Mouse (Mus musculus) MEL (cell line): ENCODE data around the gene Myct1. TPM values are rescaled to one million over a fixed set of nuclear protein-coding genes. Genes with fewer than 3 reads are reported as not detected.

Source experiments
- DNase-seq: peaks from one replicate; pipeline ENCODE4 v3.0.0; 2011; ENCODE audit warnings: low read depth, low spot score
- H3K27ac ChIP-seq: 2 replicates; pipeline ENCODE4 v1.5.1; 2012; ENCODE audit warnings: low read depth, mild to moderate bottlenecking, control low read depth, low read length, moderate library complexity; ENCODE audit not compliant: control insufficient read depth
- H3K27me3 ChIP-seq, 2 experiments: fragments of 150-350 bp in 1 of 2; sonication (generic) in 1 of 2; 2 replicates each; pipeline ENCODE4 v1.6.1; 2012; ENCODE audit warnings: low read length in 2 of 2, mild to moderate bottlenecking in 2 of 2, improper control_type of control experiment in 1 of 2, moderate library complexity in 1 of 2; ENCODE audit not compliant: insufficient read depth in 2 of 2, control insufficient read depth in 1 of 2
- H3K36me3 ChIP-seq, 2 experiments: 2 replicates each; pipeline ENCODE4 v1.6.1; 2012 to 2014; ENCODE audit warnings: low read length in 2 of 2, improper control_type of control experiment in 1 of 2, inconsistent platforms in 1 of 2, mild to moderate bottlenecking in 1 of 2; ENCODE audit not compliant: insufficient read depth in 2 of 2, control insufficient read depth in 1 of 2
- H3K4me1 ChIP-seq, 2 experiments: fragments of 150-350 bp in 1 of 2; sonication (generic) in 1 of 2; 2 replicates each; pipeline ENCODE4 v1.6.1; 2012; ENCODE audit warnings: low read length in 2 of 2, improper control_type of control experiment in 1 of 2, mild to moderate bottlenecking in 1 of 2; ENCODE audit not compliant: insufficient read depth in 2 of 2, control insufficient read depth in 1 of 2
- H3K4me3 ChIP-seq, 2 experiments: fragments of 150-350 bp in 1 of 2; sonication (generic) in 1 of 2; 2 replicates each; pipeline ENCODE4 v1.5.1; 2012; ENCODE audit warnings: low read depth in 2 of 2, low read length in 2 of 2, mild to moderate bottlenecking in 2 of 2, moderate library complexity in 2 of 2, control low read depth in 1 of 2, improper control_type of control experiment in 1 of 2; ENCODE audit not compliant: control insufficient read depth in 1 of 2, insufficient read depth in 1 of 2
- H3K79me2 ChIP-seq: 2 replicates; pipeline ENCODE4 v1.6.1; 2012; ENCODE audit warnings: mild to moderate bottlenecking, low read length, moderate library complexity; ENCODE audit not compliant: control insufficient read depth, poor library complexity, insufficient read depth
- H3K9ac ChIP-seq: 2 replicates; pipeline ENCODE4 v1.6.1; 2012; ENCODE audit warnings: low read depth, mild to moderate bottlenecking, control low read depth, low read length, moderate library complexity; ENCODE audit not compliant: control insufficient read depth, poor library complexity, severe bottlenecking
- H3K9me3 ChIP-seq: fragments of 150-350 bp; sonication (generic); replicated peaks from 2 replicates; pipeline ENCODE4 v1.6.1; 2012; ENCODE audit warnings: mild to moderate bottlenecking, low read length, improper control_type of control experiment, moderate library complexity; ENCODE audit not compliant: insufficient read depth
- BHLHE40 ChIP-seq: IDR thresholded peaks from 2 replicates; pipeline ENCODE4 v1.6.1; 2012; ENCODE audit warnings: low read depth, mild to moderate bottlenecking, inconsistent platforms, low read length, improper control_type of control experiment, borderline replicate concordance
- E2F4 ChIP-seq: IDR thresholded peaks from 2 replicates; pipeline ENCODE4 v1.6.1; 2011; ENCODE audit warnings: low read depth, low read length, improper control_type of control experiment, borderline replicate concordance
- ELF1 ChIP-seq: IDR thresholded peaks from 2 replicates; pipeline ENCODE4 v1.6.1; 2014; ENCODE audit warnings: low read depth, mild to moderate bottlenecking, inconsistent platforms, low read length, improper control_type of control experiment, moderate library complexity
- EP300 ChIP-seq, 2 experiments: IDR thresholded peaks; 2 replicates each; pipeline ENCODE4 v1.6.1; 2011; ENCODE audit warnings: improper control_type of control experiment in 2 of 2, low read length in 2 of 2, low read depth in 1 of 2, mild to moderate bottlenecking in 1 of 2
- GABPA ChIP-seq: IDR thresholded peaks from 2 replicates; pipeline ENCODE4 v1.6.1; 2012; ENCODE audit warnings: low read depth, mild to moderate bottlenecking, inconsistent platforms, low read length, improper control_type of control experiment, moderate library complexity
- GATA1 ChIP-seq: IDR thresholded peaks from 2 replicates; pipeline ENCODE4 v1.6.1; 2011; ENCODE audit warnings: low read depth, low read length, improper control_type of control experiment
- JUND ChIP-seq: IDR thresholded peaks from 2 replicates; pipeline ENCODE4 v1.6.1; 2011; ENCODE audit warnings: low read depth, mild to moderate bottlenecking, improper control_type of control experiment, low read length
- KAT2A ChIP-seq: conservative IDR thresholded peaks from 2 replicates; pipeline ENCODE4 v1.6.1; 2012; ENCODE audit warnings: low read depth, low read length, improper control_type of control experiment, inconsistent platforms
- MAX ChIP-seq: IDR thresholded peaks from 2 replicates; pipeline ENCODE4 v1.6.1; 2011; ENCODE audit warnings: low read length, improper control_type of control experiment
- MAZ ChIP-seq: IDR thresholded peaks from 2 replicates; pipeline ENCODE4 v1.6.1; 2012; ENCODE audit warnings: low read depth, mild to moderate bottlenecking, inconsistent platforms, low read length, improper control_type of control experiment
- MXI1 ChIP-seq: IDR thresholded peaks from 2 replicates; pipeline ENCODE4 v1.6.1; 2011; ENCODE audit warnings: mild to moderate bottlenecking, low read depth, low read length, improper control_type of control experiment
- MYB ChIP-seq: IDR thresholded peaks from 2 replicates; pipeline ENCODE4 v1.6.1; 2011; ENCODE audit warnings: mild to moderate bottlenecking, low read depth, low read length, improper control_type of control experiment
- NELFE ChIP-seq: IDR thresholded peaks from 2 replicates; pipeline ENCODE4 v1.6.1; 2011; ENCODE audit warnings: low read depth, low read length, improper control_type of control experiment
- NRF1 ChIP-seq: IDR thresholded peaks from 2 replicates; pipeline ENCODE4 v1.6.1; 2014; ENCODE audit warnings: low read depth, mild to moderate bottlenecking, inconsistent platforms, low read length, improper control_type of control experiment, moderate library complexity; ENCODE audit not compliant: poor library complexity, insufficient read depth, severe bottlenecking
- POLR2A ChIP-seq, 2 experiments: IDR thresholded peaks; 2 replicates each; pipeline ENCODE4 v1.6.1; 2011 to 2012; ENCODE audit warnings: low read length in 2 of 2, mild to moderate bottlenecking in 2 of 2, control low read depth in 1 of 2, improper control_type of control experiment in 1 of 2, low read depth in 1 of 2, moderate library complexity in 1 of 2; ENCODE audit not compliant: control insufficient read depth in 1 of 2, insufficient read depth in 1 of 2, poor library complexity in 1 of 2
- RCOR1 ChIP-seq: IDR thresholded peaks from 2 replicates; pipeline ENCODE4 v1.6.1; 2012; ENCODE audit warnings: low read depth, mild to moderate bottlenecking, inconsistent platforms, low read length, improper control_type of control experiment
- SIN3A ChIP-seq: IDR thresholded peaks from 2 replicates; pipeline ENCODE4 v1.6.1; 2012; ENCODE audit warnings: low read length, improper control_type of control experiment, inconsistent platforms
- SMC3 ChIP-seq: IDR thresholded peaks from 2 replicates; pipeline ENCODE4 v1.6.1; 2011; ENCODE audit warnings: low read depth, low read length, improper control_type of control experiment
- TBP ChIP-seq: IDR thresholded peaks from 2 replicates; pipeline ENCODE4 v1.8.0; 2011; ENCODE audit warnings: low read depth, low read length, improper control_type of control experiment
- ZMIZ1 ChIP-seq: IDR thresholded peaks from 2 replicates; pipeline ENCODE4 v1.6.1; 2012; ENCODE audit warnings: low read depth, mild to moderate bottlenecking, inconsistent platforms, low read length, improper control_type of control experiment, moderate library complexity
- ZNF384 ChIP-seq: IDR thresholded peaks from 2 replicates; pipeline ENCODE4 v1.6.1; 2012; ENCODE audit warnings: low read depth, mild to moderate bottlenecking, inconsistent platforms, low read length, improper control_type of control experiment
- polyA plus RNA-seq, 2 experiments: library from polyadenylated mRNA; stranded (reverse) in 1 of 2; unstranded in 1 of 2; fragments of >175 nt in 1 of 2; fragments of >200 nt in 1 of 2; gene quantifications; 2 replicates each; pipeline versions ENCODE4 v1.2.1 to v1.2.4; 2012; ENCODE audit warnings: low replicate concordance in 2 of 2, low read depth in 1 of 2; ENCODE audit not compliant: insufficient read length in 2 of 2, insufficient read depth in 1 of 2, missing spikeins in 1 of 2
- total RNA-seq: library from RNA; depleted of rRNA; stranded (reverse); fragments of 300-350 nt; gene quantifications from 2 replicates; pipeline ENCODE4 v1.2.3, GENCODE M21; 2012

Myct1 gene
- total and polyA plus RNA-seq, 3 experiments, result 0.24 TPM; not detected in 2

GRCm38 (mm10) chr10:5591996-5592395 is 1.6 kb upstream of the Myct1 start:
- H3K27me3 ChIP-seq, result no peaks in the 10 kb centered on the region; a peak in 1 of 4 replicates
- H3K4me3 ChIP-seq, result no peak overlapping the region
- H3K9me3 ChIP-seq, result no peaks in the 10 kb centered on the region
- H3K4me1 ChIP-seq, result peaks cover 0 to 8% of the 10 kb centered on the region in 2 experiments; a peak in 2 of 4 replicates
- H3K36me3 ChIP-seq, result peaks cover 0 to 3% of the 10 kb centered on the region in 2 experiments; a peak in 2 of 4 replicates
- no peak for DNase-seq
- no peak overlapping the region for H3K27ac ChIP-seq
- TF ChIP-seq BHLHE40 (no peak), GABPA (no peak), ZNF384 (no peak), JUND (no peak), RCOR1 (no peak), ELF1 (no peak), MAZ (no peak), E2F4 (no peak), MXI1 (no peak), NELFE (no peak)
- TF ChIP-seq, all 39 proteins: peak for 0
- H3K9ac ChIP-seq, result no peak overlapping the region
- H3K79me2 ChIP-seq, result no peaks in the 10 kb centered on the region

DNA sequence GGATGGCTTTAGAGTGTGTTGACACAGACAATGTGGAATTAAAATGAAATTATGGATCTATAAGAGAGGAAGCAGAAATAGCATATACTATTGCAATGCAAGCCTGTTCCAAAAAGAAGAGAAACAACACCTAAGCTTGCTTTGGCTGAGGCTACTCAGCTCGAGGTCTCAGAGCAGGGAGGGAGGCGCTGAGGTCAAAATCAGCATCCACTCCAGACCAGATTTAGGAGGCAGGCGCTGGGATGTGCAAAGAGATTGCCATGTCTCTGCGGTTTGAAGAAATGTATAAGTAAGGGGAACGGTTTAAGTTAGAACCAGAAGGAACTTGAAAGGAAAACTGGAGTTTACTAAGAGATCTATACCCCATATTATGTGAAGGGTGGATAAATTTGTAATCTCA is 882 bp downstream of the Myct1 start:
- H3K9ac ChIP-seq, result no peak overlapping the region
- H3K4me1 ChIP-seq, result peaks cover 0 to 8% of the 10 kb centered on the region in 2 experiments; a peak in 2 of 4 replicates
- H3K27me3 ChIP-seq, result no peaks in the 10 kb centered on the region; a peak in 1 of 4 replicates
- no peak overlapping the region for H3K27ac ChIP-seq
- no peaks in the 10 kb centered on the region for H3K79me2 ChIP-seq
- peaks cover 0 to 3% of the 10 kb centered on the region in 2 experiments; a peak in 2 of 4 replicates for H3K36me3 ChIP-seq
- no peaks in the 10 kb centered on the region for H3K9me3 ChIP-seq
- H3K4me3 ChIP-seq, result no peak overlapping the region
- no peak for TF ChIP-seq SMC3
- no peak for TF ChIP-seq NELFE
- no peak for TF ChIP-seq E2F4
- no peak for TF ChIP-seq POLR2A (IDR thresholded peaks at IDR 0.05; ENCODE audit: control insufficient read depth in 1 of 2, insufficient read depth in 1 of 2, low read depth in 1 of 2, low read length in 2 of 2, poor library complexity in 1 of 2)
- no peak for TF ChIP-seq JUND
- TF ChIP-seq SIN3A, result no peak
- TF ChIP-seq KAT2A, result no peak
- no peak for TF ChIP-seq TBP
- TF ChIP-seq MAX, result no peak
- no peak for TF ChIP-seq MYB
- no peak for TF ChIP-seq GATA1
- no peak for TF ChIP-seq ZMIZ1
- TF ChIP-seq ZNF384, result no peak
- TF ChIP-seq NRF1, result no peak
- no peak for TF ChIP-seq GABPA
- TF ChIP-seq EP300 (IDR thresholded peaks at IDR 0.05; ENCODE audit: low read depth in 1 of 2, low read length in 2 of 2), result no peak
- no peak for DNase-seq
